Mouse (Mus musculus): ENCODE results near the gene Cs. TPM values are rescaled to one million over a fixed set of nuclear protein-coding genes. Genes with fewer than 3 reads are reported as not detected.
"Not testable (repeated sequence)": the region's sequence is repeated elsewhere in the genome, so short reads cannot be mapped to it uniquely, and the experiment has no call there.

Cs gene
- 95.6 and 150 TPM in 2 replicates for polyA plus RNA-seq (2012; rRNA removed)

DNA sequence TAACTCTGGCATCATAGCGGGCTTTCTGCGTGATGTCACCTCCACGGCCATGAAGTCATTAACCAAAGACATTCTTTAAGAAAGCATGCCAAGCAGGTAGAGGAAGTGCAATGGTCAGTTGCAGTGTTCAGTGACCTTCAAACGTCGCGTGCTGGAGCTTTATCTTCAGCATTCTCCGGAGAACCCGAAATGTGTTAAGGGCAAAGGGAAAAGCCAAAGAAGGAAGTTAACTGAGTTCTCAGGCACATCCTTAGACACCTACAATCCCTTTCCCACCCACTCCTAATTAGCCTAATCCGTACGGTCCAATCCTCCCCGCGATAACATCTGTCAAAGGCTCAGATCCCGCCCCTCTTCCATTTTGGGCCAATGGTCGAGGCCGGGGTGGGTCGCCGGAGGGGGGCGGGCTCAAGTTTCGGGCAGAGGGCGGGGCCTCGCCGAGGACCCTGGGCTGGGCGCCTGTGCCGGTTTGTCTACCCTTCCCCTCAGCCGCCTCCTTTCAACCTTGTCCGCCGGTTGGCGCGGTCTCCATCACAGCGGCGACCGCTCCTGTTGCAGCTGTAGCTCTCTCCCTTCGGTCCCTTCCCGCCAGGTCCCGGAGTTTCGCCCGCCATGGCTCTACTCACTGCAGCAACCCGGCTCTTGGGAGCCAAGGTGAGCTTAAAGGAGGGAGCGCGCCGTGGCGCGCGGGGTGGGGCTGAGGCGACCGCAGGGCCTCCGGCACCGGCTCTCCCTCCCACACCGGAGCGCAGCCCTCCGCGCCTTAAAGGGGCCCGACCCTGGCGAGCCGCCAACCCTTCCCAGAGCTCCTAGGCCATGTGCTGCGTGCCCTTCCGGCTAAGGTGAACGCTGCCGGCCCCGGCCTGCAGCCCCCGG, at the start of gene Cs:
TSS of gene Cs (plus strand) at position 429 of the 876 bp plus-strand sequence.
- H3K4me1 ChIP-seq (ENCODE audit: control insufficient read depth, insufficient read depth, low read length) = peaks cover 13% of the 10 kb centered on the region
- under 1% methylated on average over 61 of the region's 61 CpGs for WGBS
- TF ChIP-seq POLR2A (IDR thresholded peaks at IDR 0.05; ENCODE audit: borderline replicate concordance, extremely low read depth, low read depth, low read length) (peak; percentile 79; the same call in 1 of the 2 replicates), CTCF (IDR thresholded peaks at IDR 0.05; ENCODE audit: insufficient read depth, low read length) (no peak)

DNA sequence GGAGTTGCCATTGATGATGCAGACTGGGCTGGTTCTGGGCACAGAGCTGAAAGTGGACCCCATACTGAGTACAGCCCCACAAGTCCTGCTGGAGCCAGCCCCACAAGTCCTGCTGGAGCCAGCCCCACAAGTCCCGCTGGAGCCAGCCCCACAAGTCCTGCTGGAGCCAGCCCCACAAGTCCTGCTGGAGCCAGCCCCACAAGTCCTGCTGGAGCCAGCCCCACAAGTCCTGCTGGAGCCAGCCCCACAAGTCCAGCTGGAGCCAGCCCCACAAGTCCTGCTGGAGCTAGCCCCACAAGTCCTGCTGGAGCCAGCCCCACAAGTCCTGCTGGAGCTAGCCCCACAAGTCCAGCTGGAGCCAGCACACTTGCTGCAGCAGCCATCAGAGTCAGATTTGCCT, 46.9 kb upstream of the Cs start:
- not testable (repeated sequence) for H3K4me1 ChIP-seq (ENCODE audit: control insufficient read depth, insufficient read depth, low read length); DNase-seq; H3K4me3 ChIP-seq (replicated peaks; ENCODE audit: extremely low read depth, low read depth, low read length)
- 87% methylated on average over 1 of the region's 1 CpGs for WGBS

More for the DNA sequence above, at the start of gene Cs:
- peak; percentile 96 for DNase-seq
- peak within 1 kb of the TSS; percentile 94 for H3K4me3 ChIP-seq (replicated peaks; ENCODE audit: extremely low read depth, low read depth, low read length)

GRCm38 (mm10) chr10:128296370-128297090, 41.0 kb upstream of the Cs start:
- Histone ChIP-seq H3K4me1 (ENCODE audit: control insufficient read depth, insufficient read depth, low read length) (0 out of 2 replicates have a peak, but pooled peaks cover 2% of the 10 kb centered on the region), H3K4me3 (replicated peaks; ENCODE audit: extremely low read depth, low read depth, low read length) (no peak overlapping the region)
- WGBS = 70% methylated on average over 13 of the region's 13 CpGs
- TF ChIP-seq POLR2A (IDR thresholded peaks at IDR 0.05; ENCODE audit: borderline replicate concordance, extremely low read depth, low read depth, low read length) (no peak), CTCF (IDR thresholded peaks at IDR 0.05; ENCODE audit: insufficient read depth, low read length) (no peak)
- DNase-seq = no peak

DNA sequence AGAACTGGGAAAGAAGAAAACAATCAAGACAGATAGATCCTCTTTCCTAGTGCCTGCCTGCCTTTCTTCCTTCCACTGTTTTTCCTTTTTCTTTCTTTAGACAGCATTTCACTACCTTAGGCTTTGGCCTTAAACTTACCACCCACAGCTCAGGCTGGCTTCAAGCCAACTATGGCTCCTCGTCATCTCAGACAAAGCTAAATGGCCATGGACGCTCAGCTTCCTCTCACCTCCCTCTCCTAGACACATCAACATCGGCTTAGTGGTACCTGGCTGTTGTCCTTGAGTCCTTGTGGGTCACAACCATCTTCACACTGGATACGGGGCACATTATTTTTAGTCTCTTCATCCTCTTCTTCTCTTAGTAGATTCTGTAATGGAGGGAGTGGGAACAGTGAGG, 40.3 kb upstream of the Cs start:
- Histone ChIP-seq H3K4me3 (replicated peaks; ENCODE audit: extremely low read depth, low read depth, low read length) (no peak overlapping the region), H3K4me1 (ENCODE audit: control insufficient read depth, insufficient read depth, low read length) (0 out of 2 replicates have a peak, but pooled peaks cover 2% of the 10 kb centered on the region)
- WGBS = 48% methylated on average over 4 of the region's 4 CpGs
- TF ChIP-seq CTCF (IDR thresholded peaks at IDR 0.05; ENCODE audit: insufficient read depth, low read length) = no peak
- no peak for TF ChIP-seq POLR2A (IDR thresholded peaks at IDR 0.05; ENCODE audit: borderline replicate concordance, extremely low read depth, low read depth, low read length)
- no peak for DNase-seq

- TF ChIP-seq CTCF (IDR thresholded peaks at IDR 0.05; ENCODE audit: insufficient read depth, low read length) (no peak), POLR2A (IDR thresholded peaks at IDR 0.05; ENCODE audit: borderline replicate concordance, extremely low read depth, low read depth, low read length) (no peak)
- WGBS = 64% methylated on average over 11 of the region's 11 CpGs
- no peak for DNase-seq
- Histone ChIP-seq H3K4me3 (replicated peaks; ENCODE audit: extremely low read depth, low read depth, low read length) (no peak overlapping the region), H3K4me1 (ENCODE audit: control insufficient read depth, insufficient read depth, low read length) (0 out of 2 replicates have a peak, but pooled peaks cover 2% of the 10 kb centered on the region)
Observed at GRCm38 (mm10) chr10:128297622-128298021, 39.9 kb upstream of the Cs start.

DNA sequence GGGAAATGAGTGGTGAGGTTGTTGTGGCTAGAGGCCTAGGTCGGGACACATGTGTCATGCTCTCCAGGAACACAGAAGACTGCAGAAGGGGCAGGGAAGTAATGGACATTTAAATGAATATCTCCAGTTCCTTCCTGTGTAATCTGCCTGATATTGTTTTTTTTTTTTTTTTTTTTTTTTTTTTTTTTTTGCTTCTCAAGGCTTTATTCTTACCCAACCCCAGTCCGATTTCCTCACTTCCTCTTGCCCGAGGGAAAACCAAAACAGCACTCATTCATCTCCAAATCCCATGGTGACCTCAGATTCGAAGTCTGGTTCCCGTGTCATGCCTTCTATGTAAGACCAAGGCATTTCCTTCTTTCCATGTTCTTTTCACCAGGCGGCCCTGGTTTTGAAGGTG, 39.3 kb upstream of the Cs start:
- DNase-seq = no peak

DNA sequence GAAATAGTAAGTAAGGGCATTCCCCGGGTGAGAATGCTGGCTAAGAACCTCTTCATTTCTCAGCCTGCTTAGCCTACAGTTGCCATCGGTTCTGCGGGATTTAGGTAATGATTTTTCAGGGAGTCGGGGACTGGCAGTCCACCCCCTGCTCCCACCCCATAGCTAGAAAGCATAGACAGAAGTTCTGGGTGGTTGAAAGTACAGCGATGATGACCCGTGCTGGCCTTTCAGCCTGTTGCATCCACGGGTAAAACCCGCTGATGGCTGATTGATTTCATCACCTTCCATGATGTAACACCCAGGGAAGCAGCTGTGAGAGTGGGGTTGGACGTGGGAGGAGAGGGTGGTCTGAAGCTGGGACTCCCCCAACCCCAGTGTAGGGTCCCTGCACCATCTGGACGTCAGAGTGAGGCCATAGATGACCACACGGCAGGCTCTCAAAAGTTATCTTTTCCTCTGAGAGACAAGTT, 38.8 kb upstream of the Cs start, which contains the start of gene Il23a:
TSS of gene Il23a (minus strand) at position 51 of the 470 bp plus-strand sequence.
- H3K4me3 ChIP-seq (replicated peaks; ENCODE audit: extremely low read depth, low read depth, low read length) = no peak within 1 kb of the TSS
- peaks cover 2% of the 10 kb centered on the region; the same call in 1 of the 2 replicates for H3K4me1 ChIP-seq (ENCODE audit: control insufficient read depth, insufficient read depth, low read length)
- TF ChIP-seq CTCF (IDR thresholded peaks at IDR 0.05; ENCODE audit: insufficient read depth, low read length) (no peak), POLR2A (IDR thresholded peaks at IDR 0.05; ENCODE audit: borderline replicate concordance, extremely low read depth, low read depth, low read length) (no peak)
- WGBS = 77% methylated on average over 11 of the region's 11 CpGs
- DNase-seq = no peak

More for the DNA sequence above, 39.3 kb upstream of the Cs start:
- 0 out of 2 replicates have a peak, but pooled peaks cover 2% of the 10 kb centered on the region for H3K4me1 ChIP-seq (ENCODE audit: control insufficient read depth, insufficient read depth, low read length)
- TF ChIP-seq CTCF (IDR thresholded peaks at IDR 0.05; ENCODE audit: insufficient read depth, low read length) (no peak), POLR2A (IDR thresholded peaks at IDR 0.05; ENCODE audit: borderline replicate concordance, extremely low read depth, low read depth, low read length) (no peak)
- WGBS = 34% methylated on average over 6 of the region's 6 CpGs
- H3K4me3 ChIP-seq (replicated peaks; ENCODE audit: extremely low read depth, low read depth, low read length) = no peak overlapping the region

DNA sequence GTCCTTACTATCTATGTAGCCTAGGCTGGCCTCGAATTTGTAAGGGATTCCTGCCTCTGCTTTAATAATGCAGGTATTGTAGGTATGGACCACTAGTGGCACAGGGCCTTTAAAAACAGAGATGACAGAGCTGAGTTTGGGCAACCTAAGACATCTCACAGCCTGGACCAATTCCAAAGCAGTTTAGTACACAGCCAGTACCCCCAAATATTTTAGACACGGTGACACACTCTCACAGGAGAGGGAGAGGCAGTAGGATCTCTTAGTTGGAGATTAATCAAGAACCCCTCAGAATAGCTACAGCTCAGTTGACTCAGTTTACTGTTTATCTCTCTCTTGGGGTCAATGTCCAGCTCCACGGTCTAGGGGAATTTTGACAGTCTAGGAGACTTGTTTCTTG, 35.2 kb upstream of the Cs start:
- Histone ChIP-seq H3K4me3 (replicated peaks; ENCODE audit: extremely low read depth, low read depth, low read length) (peak overlapping the region; percentile 73), H3K4me1 (ENCODE audit: control insufficient read depth, insufficient read depth, low read length) (peaks cover 8% of the 10 kb centered on the region)
- 29% methylated on average over 3 of the region's 3 CpGs for WGBS
- DNase-seq = no peak
- TF ChIP-seq POLR2A (IDR thresholded peaks at IDR 0.05; ENCODE audit: borderline replicate concordance, extremely low read depth, low read depth, low read length) (no peak), CTCF (IDR thresholded peaks at IDR 0.05; ENCODE audit: insufficient read depth, low read length) (no peak)

DNA sequence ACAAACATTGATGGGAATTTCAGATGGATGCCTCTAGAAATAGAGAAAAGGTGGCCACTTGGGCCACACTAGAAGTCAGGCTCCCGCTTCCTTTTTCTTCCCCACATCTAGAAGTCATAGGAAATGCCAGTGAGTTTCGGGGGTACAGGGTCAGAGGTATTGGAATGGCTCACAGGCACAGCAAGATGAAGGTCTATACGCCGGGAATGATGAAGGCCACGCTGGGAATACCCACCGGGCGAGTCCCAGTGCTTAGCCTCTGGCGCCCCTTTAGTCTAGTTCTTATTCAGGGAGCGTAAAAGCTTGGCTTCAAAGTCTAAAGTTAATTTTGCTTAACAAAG, 34.8 kb upstream of the Cs start:
- under 1% methylated on average over 9 of the region's 9 CpGs for WGBS
- H3K4me1 ChIP-seq (ENCODE audit: control insufficient read depth, insufficient read depth, low read length) = peaks cover 7% of the 10 kb centered on the region
- H3K4me3 ChIP-seq (replicated peaks; ENCODE audit: extremely low read depth, low read depth, low read length) = peak overlapping the region; percentile 73
- TF ChIP-seq CTCF (IDR thresholded peaks at IDR 0.05; ENCODE audit: insufficient read depth, low read length) (no peak), POLR2A (IDR thresholded peaks at IDR 0.05; ENCODE audit: borderline replicate concordance, extremely low read depth, low read depth, low read length) (no peak)
- DNase-seq = no peak
